Mouse (Mus musculus) embryonic facial prominence, embryonic 15.5 days (tissue): ENCODE data around the gene Pbx1. TPM values are rescaled to one million over a fixed set of nuclear protein-coding genes. Genes with fewer than 3 reads are reported as not detected.
A peak's percentile ranks its signal among the peaks of the same experiment; 100 is the strongest.

Experiments
- ATAC-seq: fragments of 200-750 bp; cut with Nextera tagmentation; 2 replicates; pipeline ENCODE4 v1.8.0; 2017; ENCODE audit warnings: low read depth, moderate TSS enrichment; ENCODE audit not compliant: insufficient number of reproducible peaks, low FRiP score, low TSS enrichment
- H3K27ac ChIP-seq: fragments of 300-500 bp; sonication (generic); replicated peaks from 2 replicates; pipeline ENCODE4 v1.5.1; 2015; ENCODE audit warnings: mild to moderate bottlenecking, inconsistent platforms
- H3K27me3 ChIP-seq: fragments of 300-500 bp; sonication (generic); 2 replicates; pipeline ENCODE4 v1.6.1; 2015; ENCODE audit warnings: inconsistent platforms
- H3K36me3 ChIP-seq: fragments of 300-500 bp; sonication (generic); 2 replicates; pipeline ENCODE4 v1.6.1; 2015; ENCODE audit warnings: mild to moderate bottlenecking, inconsistent platforms
- H3K4me1 ChIP-seq: fragments of 300-500 bp; sonication (generic); 2 replicates; pipeline ENCODE4 v1.6.1; 2015; ENCODE audit warnings: inconsistent platforms
- H3K4me2 ChIP-seq: fragments of 300-500 bp; sonication (generic); replicated peaks from 2 replicates; pipeline ENCODE4 v1.6.1; 2015; ENCODE audit warnings: mild to moderate bottlenecking, inconsistent platforms
- H3K4me3 ChIP-seq: fragments of 300-500 bp; sonication (generic); replicated peaks from 2 replicates; pipeline ENCODE4 v1.5.1; 2015; ENCODE audit warnings: mild to moderate bottlenecking, inconsistent platforms
- H3K9ac ChIP-seq: fragments of 300-500 bp; sonication (generic); 2 replicates; pipeline ENCODE4 v1.6.1; 2015; ENCODE audit warnings: inconsistent platforms
- H3K9me3 ChIP-seq: fragments of 300-500 bp; sonication (generic); replicated peaks from 2 replicates; pipeline ENCODE4 v1.6.1; 2016; ENCODE audit warnings: inconsistent platforms
- WGBS: fragments of 180-500 bp; shearing (Covaris S2); methylation state at CpG from one replicate; pipeline ENCODE4 v1.1.7; 2015; 5-methylcytosine and 5-hydroxymethylcytosine counted together
- polyA plus RNA-seq: library from polyadenylated mRNA; unstranded; fragments of >200 nt; fragmentation: Nextera tagmentation; extraction: Ambion mirVana; gene quantifications from 2 replicates; pipeline ENCODE4 v1.2.1, GENCODE M21; 2015

Gene Pbx1
- polyA plus RNA-seq, 1 experiment from 2014 or later: 29.5 TPM

- no peaks in the 10 kb centered on the region for H3K27me3 ChIP-seq
- peaks cover 11% of the 10 kb centered on the region for H3K4me1 ChIP-seq
- ATAC-seq: no peak
- no peak overlapping the region for H3K4me2 ChIP-seq
- no peaks in the 10 kb centered on the region for H3K9me3 ChIP-seq
- H3K27ac ChIP-seq: no peak overlapping the region
- no peak overlapping the region for H3K4me3 ChIP-seq
- no peak overlapping the region for H3K9ac ChIP-seq
- WGBS: 73% methylated on average over 1 of the region's 1 CpGs
- no peaks in the 10 kb centered on the region for H3K36me3 ChIP-seq
Observed at GRCm38 (mm10) chr1:168293673-168294072, 138.4 kb downstream of the Pbx1 start.

- H3K4me3 ChIP-seq: no peak overlapping the region
- H3K36me3 ChIP-seq: no peaks in the 10 kb centered on the region
- ATAC-seq: no peak
- H3K27ac ChIP-seq: no peak overlapping the region
- no peak overlapping the region for H3K4me2 ChIP-seq
- no peaks in the 10 kb centered on the region for H3K27me3 ChIP-seq
- no peak overlapping the region for H3K9ac ChIP-seq
- WGBS: 75% methylated on average over 9 of the region's 9 CpGs
- H3K9me3 ChIP-seq: no peaks in the 10 kb centered on the region
- peaks cover 25% of the 10 kb centered on the region for H3K4me1 ChIP-seq
Observed at GRCm38 (mm10) chr1:168292106-168292505, 140.0 kb downstream of the Pbx1 start.

GRCm38 (mm10) chr1:168291643-168292040 is 140.4 kb downstream of the Pbx1 start:
- Histone ChIP-seq H3K4me2 (no peak overlapping the region), H3K36me3 (no peaks in the 10 kb centered on the region), H3K9ac (no peak overlapping the region), H3K4me3 (no peak overlapping the region), H3K9me3 (no peaks in the 10 kb centered on the region), H3K4me1 (peaks cover 25% of the 10 kb centered on the region), H3K27ac (no peak overlapping the region), H3K27me3 (no peaks in the 10 kb centered on the region)
- no peak for ATAC-seq
- WGBS: 82% methylated on average over 6 of the region's 6 CpGs

- Histone ChIP-seq H3K27me3 (no peaks in the 10 kb centered on the region), H3K4me1 (peaks cover 25% of the 10 kb centered on the region)
- no peak for ATAC-seq
Observed at GRCm38 (mm10) chr1:168291001-168291642, 140.9 kb downstream of the Pbx1 start.

GRCm38 (mm10) chr1:168290236-168290985 is 141.7 kb downstream of the Pbx1 start:
- H3K4me2 ChIP-seq: no peak overlapping the region
- 75% methylated on average over 8 of the region's 8 CpGs for WGBS

More at GRCm38 (mm10) chr1:168291001-168291642, 140.9 kb downstream of the Pbx1 start:
- Histone ChIP-seq H3K9me3 (no peaks in the 10 kb centered on the region), H3K27ac (no peak overlapping the region), H3K4me2 (no peak overlapping the region), H3K9ac (no peak overlapping the region), H3K36me3 (no peaks in the 10 kb centered on the region), H3K4me3 (no peak overlapping the region)
- WGBS: 67% methylated on average over 11 of the region's 11 CpGs

GRCm38 (mm10) chr1:168288891-168289545 is 143.1 kb downstream of the Pbx1 start:
- Histone ChIP-seq H3K9ac (no peak overlapping the region), H3K36me3 (no peaks in the 10 kb centered on the region), H3K9me3 (no peaks in the 10 kb centered on the region), H3K4me3 (no peak overlapping the region), H3K4me1 (peaks cover 39% of the 10 kb centered on the region), H3K27me3 (no peaks in the 10 kb centered on the region), H3K27ac (no peak overlapping the region), H3K4me2 (no peak overlapping the region)
- 73% methylated on average over 10 of the region's 10 CpGs for WGBS
- no peak for ATAC-seq

More at GRCm38 (mm10) chr1:168290236-168290985, 141.7 kb downstream of the Pbx1 start:
- no peaks in the 10 kb centered on the region for H3K27me3 ChIP-seq
- no peak overlapping the region for H3K27ac ChIP-seq
- ATAC-seq: no peak
- no peaks in the 10 kb centered on the region for H3K36me3 ChIP-seq
- peaks cover 26% of the 10 kb centered on the region for H3K4me1 ChIP-seq
- H3K4me3 ChIP-seq: no peak overlapping the region
- H3K9ac ChIP-seq: no peak overlapping the region
- no peaks in the 10 kb centered on the region for H3K9me3 ChIP-seq

- Histone ChIP-seq H3K27me3 (no peaks in the 10 kb centered on the region), H3K4me3 (no peak overlapping the region), H3K9me3 (no peaks in the 10 kb centered on the region), H3K36me3 (no peaks in the 10 kb centered on the region), H3K9ac (no peak overlapping the region), H3K27ac (peak overlapping the region; percentile 69), H3K4me2 (no peak overlapping the region), H3K4me1 (peaks cover 44% of the 10 kb centered on the region)
- no peak for ATAC-seq
- WGBS: 43% methylated on average over 23 of the region's 23 CpGs
Observed at GRCm38 (mm10) chr1:168287843-168288591, 144.1 kb downstream of the Pbx1 start.

- Histone ChIP-seq H3K27me3 (no peaks in the 10 kb centered on the region), H3K36me3 (no peaks in the 10 kb centered on the region), H3K4me3 (no peak overlapping the region), H3K4me1 (peaks cover 44% of the 10 kb centered on the region), H3K4me2 (no peak overlapping the region), H3K27ac (peak overlapping the region; percentile 69; the same call in 1 of the 2 replicates), H3K9ac (no peak overlapping the region), H3K9me3 (no peaks in the 10 kb centered on the region)
- ATAC-seq: no peak
- 41% methylated on average over 2 of the region's 2 CpGs for WGBS
Observed at GRCm38 (mm10) chr1:168286862-168287650, 145.0 kb downstream of the Pbx1 start.

GRCm38 (mm10) chr1:168284566-168285141 is 147.4 kb downstream of the Pbx1 start:
- peaks cover 43% of the 10 kb centered on the region for H3K4me1 ChIP-seq

GRCm38 (mm10) chr1:168283841-168284565 is 148.1 kb downstream of the Pbx1 start:
- no peak for ATAC-seq
- Histone ChIP-seq H3K4me3 (no peak overlapping the region), H3K27ac (no peak overlapping the region), H3K9me3 (no peaks in the 10 kb centered on the region), H3K36me3 (no peaks in the 10 kb centered on the region), H3K4me1 (peaks cover 41% of the 10 kb centered on the region), H3K27me3 (no peaks in the 10 kb centered on the region), H3K4me2 (no peak overlapping the region), H3K9ac (no peak overlapping the region)
- 41% methylated on average over 15 of the region's 15 CpGs for WGBS

More at GRCm38 (mm10) chr1:168284566-168285141, 147.4 kb downstream of the Pbx1 start:
- Histone ChIP-seq H3K9me3 (no peaks in the 10 kb centered on the region), H3K4me3 (no peak overlapping the region), H3K27ac (no peak overlapping the region), H3K9ac (no peak overlapping the region), H3K4me2 (no peak overlapping the region), H3K36me3 (no peaks in the 10 kb centered on the region), H3K27me3 (no peaks in the 10 kb centered on the region)
- ATAC-seq: no peak
- WGBS: 38% methylated on average over 9 of the region's 9 CpGs
